Mouse (Mus musculus): Measurements from ENCODE around the gene Rpl19. TPM values are rescaled to one million over a fixed set of nuclear protein-coding genes. Genes with fewer than 3 reads are reported as not detected.

Rpl19 gene
- polyA plus RNA-seq, 1 experiment from 2014 or later = 568 TPM

GRCm38 (mm10) chr11:97983506-97983905 is 43.0 kb upstream of the Rpl19 start:
- ATAC-seq = no peak
- Histone ChIP-seq H3K4me3 (ENCODE audit: low read depth, low read length) (no peak overlapping the region), H3K27me3 (ENCODE audit: insufficient read depth, low read length) (peaks cover 18% of the 10 kb centered on the region), H3K4me1 (ENCODE audit: insufficient read depth) (peaks cover 7% of the 10 kb centered on the region), H3K27ac (ENCODE audit: low read depth) (no peak overlapping the region), H3K9ac (replicated peaks) (no peak overlapping the region), H3K36me3 (replicated peaks; ENCODE audit: insufficient read depth, low read length) (no peaks in the 10 kb centered on the region), H3K4me2 (ENCODE audit: low read depth, low read length) (no peak overlapping the region), H3K9me3 (ENCODE audit: low read length) (no peaks in the 10 kb centered on the region)
- TF ChIP-seq EP300 (IDR thresholded peaks at IDR 0.05; ENCODE audit: low read depth) (no peak), CTCF (IDR thresholded peaks at IDR 0.05; ENCODE audit: low read depth) (no peak)
- WGBS (ENCODE audit: insufficient replicate concordance) = 67% methylated on average over 3 of the region's 3 CpGs
- no peak for DNase-seq

GRCm38 (mm10) chr11:97983983-97984382 is 42.5 kb upstream of the Rpl19 start:
- Histone ChIP-seq H3K36me3 (replicated peaks; ENCODE audit: insufficient read depth, low read length) (no peaks in the 10 kb centered on the region), H3K4me1 (ENCODE audit: insufficient read depth) (peaks cover 8% of the 10 kb centered on the region), H3K4me3 (ENCODE audit: low read depth, low read length) (no peak overlapping the region), H3K27me3 (ENCODE audit: insufficient read depth, low read length) (peaks cover 18% of the 10 kb centered on the region), H3K9ac (replicated peaks) (no peak overlapping the region), H3K27ac (ENCODE audit: low read depth) (no peak overlapping the region), H3K4me2 (ENCODE audit: low read depth, low read length) (no peak overlapping the region), H3K9me3 (ENCODE audit: low read length) (no peaks in the 10 kb centered on the region)
- 61% methylated on average over 1 of the region's 1 CpGs for WGBS (ENCODE audit: insufficient replicate concordance)
- TF ChIP-seq EP300 (IDR thresholded peaks at IDR 0.05; ENCODE audit: low read depth) = no peak
- peak; percentile 21; the same call in 1 of the 2 replicates for TF ChIP-seq CTCF (IDR thresholded peaks at IDR 0.05; ENCODE audit: low read depth)
- DNase-seq (no peak), ATAC-seq (no peak)

- H3K9me3 ChIP-seq (ENCODE audit: low read length) = no peaks in the 10 kb centered on the region
- peak within 1 kb of the TSS; percentile 94 for H3K4me3 ChIP-seq (ENCODE audit: low read depth, low read length)
- DNase-seq (no peak), ATAC-seq (no peak)
- no peak within 1 kb of the TSS for H3K27ac ChIP-seq (ENCODE audit: low read depth)
- no peaks in the 10 kb centered on the region for H3K36me3 ChIP-seq (replicated peaks; ENCODE audit: insufficient read depth, low read length)
- peak within 1 kb of the TSS; percentile 48 for H3K9ac ChIP-seq (replicated peaks)
- TF ChIP-seq EP300 (IDR thresholded peaks at IDR 0.05; ENCODE audit: low read depth) (no peak), CTCF (IDR thresholded peaks at IDR 0.05; ENCODE audit: low read depth) (no peak)
- peaks cover 17% of the 10 kb centered on the region for H3K4me1 ChIP-seq (ENCODE audit: insufficient read depth)
- H3K4me2 ChIP-seq (ENCODE audit: low read depth, low read length) = peak within 1 kb of the TSS; percentile 94
- 3% methylated on average over 56 of the region's 74 CpGs for WGBS (ENCODE audit: insufficient replicate concordance)
- H3K27me3 ChIP-seq (ENCODE audit: insufficient read depth, low read length) = peaks cover 18% of the 10 kb centered on the region
Measured at GRCm38 (mm10) chr11:97985727-97986677, 40.5 kb upstream of the Rpl19 start, which contains the start of gene Plxdc1. Gene Plxdc1, minus strand, starts transcription at chr11:97986444.

- Histone ChIP-seq H3K9me3 (ENCODE audit: low read length) (no peaks in the 10 kb centered on the region), H3K27me3 (ENCODE audit: insufficient read depth, low read length) (peaks cover 18% of the 10 kb centered on the region)
- TF ChIP-seq CTCF (IDR thresholded peaks at IDR 0.05; ENCODE audit: low read depth) (no peak), EP300 (IDR thresholded peaks at IDR 0.05; ENCODE audit: low read depth) (no peak)
Measured at GRCm38 (mm10) chr11:97986738-97987465, 39.6 kb upstream of the Rpl19 start.

GRCm38 (mm10) chr11:97987551-97988526 is 38.7 kb upstream of the Rpl19 start:
- Histone ChIP-seq H3K4me3 (ENCODE audit: low read depth, low read length) (peak overlapping the region; percentile 94), H3K27ac (ENCODE audit: low read depth) (peak overlapping the region; percentile 94), H3K9ac (replicated peaks) (peak overlapping the region; percentile 84), H3K9me3 (ENCODE audit: low read length) (no peaks in the 10 kb centered on the region), H3K4me1 (ENCODE audit: insufficient read depth) (peaks cover 17% of the 10 kb centered on the region), H3K36me3 (replicated peaks; ENCODE audit: insufficient read depth, low read length) (no peaks in the 10 kb centered on the region), H3K27me3 (ENCODE audit: insufficient read depth, low read length) (peaks cover 18% of the 10 kb centered on the region), H3K4me2 (ENCODE audit: low read depth, low read length) (peak overlapping the region; percentile 94)
- TF ChIP-seq CTCF (IDR thresholded peaks at IDR 0.05; ENCODE audit: low read depth) (peak; percentile 90), EP300 (IDR thresholded peaks at IDR 0.05; ENCODE audit: low read depth) (no peak)
- peak; percentile 90 for DNase-seq
- under 1% methylated on average over 42 of the region's 42 CpGs for WGBS (ENCODE audit: insufficient replicate concordance)
- ATAC-seq = peak; percentile 81

More at GRCm38 (mm10) chr11:97986738-97987465, 39.6 kb upstream of the Rpl19 start:
- Histone ChIP-seq H3K4me3 (ENCODE audit: low read depth, low read length) (peak overlapping the region; percentile 94), H3K36me3 (replicated peaks; ENCODE audit: insufficient read depth, low read length) (no peaks in the 10 kb centered on the region), H3K4me2 (ENCODE audit: low read depth, low read length) (peak overlapping the region; percentile 94), H3K27ac (ENCODE audit: low read depth) (no peak overlapping the region), H3K4me1 (ENCODE audit: insufficient read depth) (peaks cover 17% of the 10 kb centered on the region), H3K9ac (replicated peaks) (no peak overlapping the region)
- DNase-seq (no peak), ATAC-seq (no peak)
- WGBS (ENCODE audit: insufficient replicate concordance) = 31% methylated on average over 14 of the region's 17 CpGs

Measured in liver, postnatal 0 days (tissue).